8 mouse cellular contexts compared by ENCODE assay signal in the genomic region with DNA sequence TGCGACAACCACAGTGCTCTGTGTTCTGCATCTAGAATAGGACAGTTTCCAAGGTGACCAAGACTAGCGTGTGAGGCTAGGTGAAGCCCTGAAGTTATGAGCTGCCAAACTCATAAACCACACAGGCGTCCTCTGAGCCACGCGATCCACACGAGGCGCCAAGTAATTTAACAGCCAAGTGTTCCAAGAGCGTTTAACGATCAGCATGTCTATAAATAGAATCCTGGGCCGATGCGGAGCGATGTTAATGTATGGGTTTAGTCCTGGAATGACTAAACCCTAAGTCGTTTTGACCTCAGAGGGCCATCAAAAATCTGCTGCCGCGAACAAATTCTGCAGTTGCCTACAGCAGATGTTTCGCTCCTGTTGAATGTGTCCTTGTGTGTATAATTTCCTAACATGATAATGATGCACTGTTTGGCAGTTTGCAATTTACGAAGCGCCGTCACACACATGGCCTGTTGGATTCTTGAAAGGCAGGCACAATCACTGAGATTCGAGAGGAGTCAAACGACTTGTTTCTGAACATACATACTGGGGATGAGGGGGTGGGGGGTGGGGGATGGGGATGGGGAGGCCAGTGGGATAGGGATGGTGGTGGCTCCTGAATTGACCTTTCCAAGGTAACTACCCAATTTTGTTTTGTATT. TPM values are rescaled to one million over a fixed set of nuclear protein-coding genes. Genes with fewer than 3 reads are reported as not detected.
A peak's percentile ranks its signal among the peaks of the same experiment; 100 is the strongest.
DNase-seq lines count a peak whose midpoint lies in the region; ATAC-seq lines count a peak whose summit lies in the region.

No protein-coding gene starts in this region.

- no peak overlapping the region for H3K9ac ChIP-seq in forebrain, embryonic 15.5 days (replicated peaks)
- H3K9ac ChIP-seq in midbrain, embryonic 16.5 days (ENCODE audit: low read depth, low read length), result no peak overlapping the region
- no peak overlapping the region for H3K9ac ChIP-seq in midbrain, embryonic 11.5 days (ENCODE audit: low read length)

- no peak overlapping the region for H3K4me3 ChIP-seq in forebrain, embryonic 15.5 days
- no peak overlapping the region for H3K4me3 ChIP-seq in forebrain, embryonic 10.5 days
- H3K4me3 ChIP-seq in midbrain, embryonic 16.5 days (ENCODE audit: low read depth, low read length), result no peak overlapping the region
- H3K4me3 ChIP-seq in midbrain, embryonic 11.5 days (ENCODE audit: low read depth, low read length), result no peak overlapping the region

- no peaks in the 10 kb centered on the region for H3K36me3 ChIP-seq in forebrain, embryonic 15.5 days
- no peaks in the 10 kb centered on the region for H3K36me3 ChIP-seq in forebrain, embryonic 10.5 days (replicated peaks)
- H3K36me3 ChIP-seq in midbrain, embryonic 16.5 days (ENCODE audit: control insufficient read depth, insufficient read depth, low read length), result no peaks in the 10 kb centered on the region
- no peaks in the 10 kb centered on the region for H3K36me3 ChIP-seq in midbrain, embryonic 11.5 days (ENCODE audit: control insufficient read depth, insufficient read depth, low read length)

- peak; percentile 61; the same call in 1 of the 2 replicates for ATAC-seq in forebrain, embryonic 15.5 days (replicated peaks)
- ATAC-seq in midbrain, embryonic 16.5 days, result no peak
- ATAC-seq in midbrain, embryonic 11.5 days (ENCODE audit: low FRiP score), result no peak

- peaks cover 15% of the 10 kb centered on the region for H3K4me1 ChIP-seq in forebrain, embryonic 15.5 days
- H3K4me1 ChIP-seq in forebrain, embryonic 10.5 days, result no peaks in the 10 kb centered on the region
- H3K4me1 ChIP-seq in midbrain, embryonic 16.5 days (ENCODE audit: control insufficient read depth, insufficient read depth, low read length), result no peaks in the 10 kb centered on the region
- H3K4me1 ChIP-seq in midbrain, embryonic 11.5 days (ENCODE audit: control insufficient read depth, insufficient read depth, low read length), result no peaks in the 10 kb centered on the region

- H3K9me3 ChIP-seq in forebrain, embryonic 15.5 days, result no peaks in the 10 kb centered on the region
- peaks cover 8% of the 10 kb centered on the region for H3K9me3 ChIP-seq in forebrain, embryonic 10.5 days
- H3K9me3 ChIP-seq in midbrain, embryonic 16.5 days (replicated peaks; ENCODE audit: control insufficient read depth, low read length, poor library complexity, severe bottlenecking), result no peaks in the 10 kb centered on the region; the same call in 1 of the 2 replicates
- H3K9me3 ChIP-seq in midbrain, embryonic 11.5 days (ENCODE audit: control insufficient read depth, low read length), result no peaks in the 10 kb centered on the region

- 40% methylated on average over 21 of the region's 21 CpGs for WGBS in forebrain, embryonic 15.5 days
- 92% methylated on average over 21 of the region's 21 CpGs for WGBS in forebrain, embryonic 10.5 days
- WGBS in midbrain, embryonic 16.5 days, result 68% methylated on average over 21 of the region's 21 CpGs
- 92% methylated on average over 21 of the region's 21 CpGs for WGBS in midbrain, embryonic 11.5 days

- peak overlapping the region; percentile 14; the same call in 1 of the 2 replicates for H3K4me2 ChIP-seq in forebrain, embryonic 15.5 days (replicated peaks)
- H3K4me2 ChIP-seq in midbrain, embryonic 16.5 days (ENCODE audit: low read length), result peak overlapping the region; percentile 15; the same call in 1 of the 2 replicates
- H3K4me2 ChIP-seq in midbrain, embryonic 11.5 days, result no peak overlapping the region

- DNase-seq in forebrain, embryonic 10.5 days (ENCODE audit: extremely low spot score, low spot score), result no peak
- DNase-seq in midbrain, embryonic 11.5 days (ENCODE audit: low spot score, missing footprints), result no peak
- peak; percentile 34 for DNase-seq in kidney, adult 9 months
- DNase-seq in right cerebral cortex, postnatal 10 days (ENCODE audit: low spot score in 2 of 2), result peak; percentile 27 to 50
- no peak for DNase-seq in spleen, adult 18-20 months
- DNase-seq in cerebellum, adult 8-10 months, result no peak

- peak overlapping the region; percentile 68 for H3K27ac ChIP-seq in forebrain, embryonic 15.5 days (replicated peaks)
- H3K27ac ChIP-seq in forebrain, embryonic 10.5 days, result no peak overlapping the region
- no peak overlapping the region for H3K27ac ChIP-seq in midbrain, embryonic 16.5 days (ENCODE audit: low read length)
- H3K27ac ChIP-seq in midbrain, embryonic 11.5 days (ENCODE audit: low read depth, low read length), result no peak overlapping the region

- H3K27me3 ChIP-seq in forebrain, embryonic 15.5 days, result no peaks in the 10 kb centered on the region
- H3K27me3 ChIP-seq in forebrain, embryonic 10.5 days (ENCODE audit: poor library complexity, severe bottlenecking), result no peaks in the 10 kb centered on the region
- no peaks in the 10 kb centered on the region for H3K27me3 ChIP-seq in midbrain, embryonic 16.5 days (ENCODE audit: control insufficient read depth, insufficient read depth, low read depth, low read length)
- no peaks in the 10 kb centered on the region for H3K27me3 ChIP-seq in midbrain, embryonic 11.5 days (ENCODE audit: control insufficient read depth, insufficient read depth, low read length)

RNA-seq across cellular contexts. Expression of gene Cdv3, which starts 33.0 kb away (rescaled TPM):
- 74.1 and 92.1 TPM in 2 replicates for polyA plus RNA-seq in forebrain, embryonic 15.5 days (2015; fragmentation: Nextera tagmentation; extraction: Ambion mirVana)
- 188 and 213 TPM in 2 replicates for polyA plus RNA-seq in forebrain, embryonic 10.5 days (2016; fragmentation: Nextera tagmentation; extraction: Ambion mirVana)
- polyA plus RNA-seq in midbrain, embryonic 16.5 days (2015; fragmentation: Nextera tagmentation; extraction: Ambion mirVana), result 87.9 and 89.0 TPM in 2 replicates
- 139 and 144 TPM in 2 replicates for polyA plus RNA-seq in midbrain, embryonic 11.5 days (2014; fragmentation: Nextera tagmentation; extraction: Ambion mirVana)

Comparison
In these comparisons a context has a peak if more than half of its experiments do, and no peak if none do; other contexts are left out.
1. DNase-seq: peak in kidney, adult 9 months (single experiment) and right cerebral cortex, postnatal 10 days (2 of 2); none in forebrain, embryonic 10.5 days (single experiment), midbrain, embryonic 11.5 days (single experiment), spleen, adult 18-20 months (0 of 2) and cerebellum, adult 8-10 months (single experiment).